Mouse (Mus musculus): ENCODE measurements around the gene Hsd11b1.

DNA sequence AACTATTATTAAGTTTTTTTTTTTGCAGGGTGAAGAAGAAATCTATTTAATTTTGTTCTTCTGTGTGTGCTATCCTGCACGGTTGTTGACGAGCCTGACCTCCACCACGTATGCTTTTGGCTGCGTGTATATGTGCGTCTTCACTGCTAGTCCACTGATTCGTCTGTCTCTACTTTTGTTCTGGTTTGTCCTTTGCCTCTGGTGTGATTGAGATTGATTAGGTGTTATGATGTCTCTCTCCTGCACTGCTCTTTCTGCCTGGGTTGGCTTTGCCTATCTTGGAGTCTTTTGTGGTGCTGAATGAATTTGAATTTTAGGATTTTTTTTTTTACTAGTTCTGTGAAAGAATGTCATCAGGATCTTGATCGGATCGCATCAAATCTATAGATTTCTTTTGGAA, 8.8 kb downstream of the Hsd11b1 start:
- TF ChIP-seq MAFK (IDR thresholded peaks at IDR 0.05; ENCODE audit: insufficient replicate concordance, low read length) (no peak), CTCF (conservative IDR thresholded peaks at IDR 0.05 in 1 of 2, IDR thresholded peaks at IDR 0.05 in 1 of 2; ENCODE audit: low read depth in 2 of 2, low read length in 2 of 2) (no peak), POLR2A (IDR thresholded peaks at IDR 0.05; ENCODE audit: low read depth, low read length) (no peak), MAX (IDR thresholded peaks at IDR 0.05; ENCODE audit: low read length) (no peak), IRF4 (IDR thresholded peaks at IDR 0.05; ENCODE audit: low read depth, low read length) (no peak), CHD2 (IDR thresholded peaks at IDR 0.05; ENCODE audit: low read length) (no peak), HCFC1 (IDR thresholded peaks at IDR 0.05; ENCODE audit: low read depth, low read length) (no peak)
